Mouse (Mus musculus) cerebellum, adult (tissue): ENCODE data around the gene Rab6b.
"Not testable (repeated sequence)": the region's sequence is repeated elsewhere in the genome, so short reads cannot be mapped to it uniquely, and the experiment has no call there.

ENCODE experiments used
- ATAC-seq: cut with Nextera tagmentation; 2 replicates; pipeline ENCODE4 v1.9.2; 2017; ENCODE audit warnings: mild to moderate bottlenecking, moderate library complexity, mixed read lengths; ENCODE audit not compliant: insufficient number of reproducible peaks, low FRiP score, low TSS enrichment

The Rab6b gene

DNA sequence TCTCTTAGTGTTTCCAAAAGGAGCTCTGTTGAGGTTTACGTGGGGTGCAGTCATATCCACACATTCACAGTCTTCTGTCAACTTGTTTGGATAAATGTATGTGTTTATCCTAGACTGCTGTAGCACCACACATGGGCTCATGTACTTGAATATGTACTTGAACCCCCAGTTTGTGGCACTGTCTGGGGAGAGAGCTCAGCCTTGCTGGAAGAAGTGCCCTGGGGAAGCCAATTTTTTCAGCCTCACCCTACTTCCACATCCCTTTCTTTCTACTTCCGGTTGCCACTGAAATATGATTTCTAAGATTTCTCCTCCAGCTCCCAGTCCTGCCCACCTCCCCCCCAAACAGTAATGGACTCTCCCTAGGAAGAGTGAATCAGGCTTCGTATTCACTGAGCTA lies 17.9 kb upstream of the Rab6b start:
- ATAC-seq = no peak

GRCm38 (mm10) chr9:103108341-103108798 lies 3.2 kb upstream of the Rab6b start:
- ATAC-seq = not testable (repeated sequence)

GRCm38 (mm10) chr9:103108943-103109670 lies 2.5 kb upstream of the Rab6b start:
- no peak for ATAC-seq

GRCm38 (mm10) chr9:103109911-103110310 lies 1.7 kb upstream of the Rab6b start:
- no peak for ATAC-seq

GRCm38 (mm10) chr9:103110727-103111501 lies 673 bp upstream of the Rab6b start:
- ATAC-seq = peak; percentile 50; the same call in 1 of the 2 replicates

GRCm38 (mm10) chr9:103112471-103113271 lies 1.1 kb downstream of the Rab6b start:
- ATAC-seq = peak; percentile 26; the same call in 1 of the 2 replicates

DNA sequence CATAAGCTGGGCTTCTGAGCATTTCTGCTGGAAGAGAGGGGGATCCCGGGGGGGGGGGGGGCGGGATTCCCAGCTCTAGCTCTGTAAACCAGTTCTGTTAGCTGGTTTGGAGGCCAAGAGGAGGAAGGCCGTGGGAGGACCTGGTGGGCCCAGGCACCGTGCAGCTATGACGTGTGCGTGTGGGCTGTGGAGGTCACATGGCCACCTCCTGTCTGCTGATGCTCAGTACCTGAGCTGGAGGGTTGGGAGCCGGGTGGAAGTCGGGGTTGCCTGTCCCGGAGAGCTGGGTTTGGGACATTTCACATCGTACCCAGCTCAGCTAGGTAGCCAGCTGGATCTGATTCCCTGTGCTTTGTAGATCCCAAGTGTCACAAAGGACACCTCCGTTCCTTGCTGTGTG lies 1.8 kb downstream of the Rab6b start:
- ATAC-seq = no peak

DNA sequence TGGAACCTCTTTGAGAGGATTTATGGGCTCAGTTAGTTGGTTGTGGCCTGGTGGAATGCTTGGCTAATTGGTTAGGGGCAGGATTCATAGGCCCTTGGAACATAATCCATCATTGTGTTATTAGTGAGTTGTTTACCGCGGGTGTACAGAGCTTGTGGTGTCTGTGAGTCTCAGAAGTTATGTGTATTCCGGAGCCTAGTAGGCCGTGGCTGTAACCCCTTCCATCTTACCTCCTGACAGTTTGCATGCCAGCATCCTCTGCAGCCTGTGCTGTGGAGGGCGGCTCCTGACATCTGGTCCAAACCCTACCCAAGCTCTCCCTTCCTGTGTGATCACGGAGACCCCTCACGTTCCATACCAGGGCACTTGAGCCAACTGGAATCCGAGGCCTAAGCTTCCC lies 2.7 kb downstream of the Rab6b start:
- no peak for ATAC-seq

DNA sequence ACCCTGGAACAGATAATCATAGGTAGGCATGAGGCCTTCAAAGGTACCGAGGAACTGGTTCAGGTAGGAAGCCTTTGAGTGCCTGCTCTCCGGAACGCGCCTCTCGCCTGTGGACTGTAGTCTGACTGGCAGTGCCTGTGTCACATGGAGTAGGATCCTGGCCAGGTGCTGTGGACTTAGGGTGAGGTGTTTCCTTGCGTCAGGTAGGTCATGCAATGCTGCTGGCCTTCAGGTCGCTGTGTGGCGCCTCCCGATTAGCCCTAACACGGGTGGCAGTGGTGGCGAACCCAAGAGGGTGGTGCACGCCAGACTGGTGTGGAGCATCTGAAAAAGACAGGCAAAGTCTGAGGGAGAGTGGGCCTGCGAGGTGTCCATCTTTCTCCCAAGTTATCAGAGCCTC lies 3.3 kb downstream of the Rab6b start:
- no peak for ATAC-seq

DNA sequence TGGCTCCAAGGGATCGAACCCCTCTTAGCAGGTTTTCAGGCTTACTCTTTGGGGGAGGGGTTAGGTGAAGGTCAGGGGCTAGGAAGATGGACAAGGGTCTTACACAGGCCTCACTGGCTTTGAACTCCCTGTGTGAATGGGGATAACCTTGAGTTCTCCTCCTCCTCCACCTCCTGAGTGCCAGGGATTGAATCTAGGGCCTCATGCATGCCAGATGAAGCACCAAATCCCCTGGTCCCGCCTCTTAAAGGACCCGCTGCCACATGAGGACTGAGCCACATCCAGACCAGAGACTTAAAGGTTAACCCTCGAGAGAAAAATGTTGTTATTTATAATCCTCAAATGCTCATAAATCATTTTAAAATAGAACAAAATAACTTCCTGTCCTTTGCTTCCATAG lies 5.4 kb downstream of the Rab6b start:
- no peak for ATAC-seq

DNA sequence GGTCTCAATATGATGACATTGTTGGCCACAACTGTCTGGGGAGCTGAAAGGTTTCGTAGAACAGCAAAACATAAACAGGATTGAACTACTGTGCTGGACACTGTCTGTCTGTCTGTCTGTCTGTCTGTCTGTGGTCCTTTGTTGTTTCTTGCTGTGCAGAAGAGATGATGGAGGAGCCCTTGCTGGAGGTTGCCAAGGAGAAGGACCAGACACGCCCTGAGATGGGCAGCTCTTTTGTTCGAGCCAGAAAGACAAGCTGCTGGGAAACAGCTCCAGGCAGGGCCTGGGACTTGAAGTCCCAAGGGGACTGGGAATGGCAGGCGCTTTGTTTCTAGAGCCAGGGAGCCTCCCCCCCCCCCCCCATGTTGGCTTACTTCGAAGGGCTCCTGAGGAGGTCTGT lies 5.9 kb downstream of the Rab6b start:
- no peak for ATAC-seq

DNA sequence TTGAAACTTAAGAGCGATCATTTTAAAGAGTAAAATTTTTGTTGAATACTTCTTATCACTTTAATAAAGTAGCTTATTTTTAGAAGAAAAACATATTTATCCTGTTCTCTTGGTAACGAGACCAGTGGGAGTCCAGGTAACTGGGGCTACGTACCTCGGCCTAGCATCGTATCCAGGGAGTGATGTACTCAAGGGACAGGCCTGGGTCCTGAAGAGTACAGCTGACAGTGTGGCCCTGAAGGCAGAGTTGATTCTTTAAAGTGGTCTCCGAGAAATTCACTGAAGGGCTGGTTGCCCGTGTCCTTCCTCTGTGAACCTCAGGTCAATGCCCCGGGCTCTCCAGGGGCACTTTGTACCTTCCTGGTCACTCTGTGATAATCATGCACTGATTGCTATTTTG lies 6.4 kb downstream of the Rab6b start:
- ATAC-seq = no peak

DNA sequence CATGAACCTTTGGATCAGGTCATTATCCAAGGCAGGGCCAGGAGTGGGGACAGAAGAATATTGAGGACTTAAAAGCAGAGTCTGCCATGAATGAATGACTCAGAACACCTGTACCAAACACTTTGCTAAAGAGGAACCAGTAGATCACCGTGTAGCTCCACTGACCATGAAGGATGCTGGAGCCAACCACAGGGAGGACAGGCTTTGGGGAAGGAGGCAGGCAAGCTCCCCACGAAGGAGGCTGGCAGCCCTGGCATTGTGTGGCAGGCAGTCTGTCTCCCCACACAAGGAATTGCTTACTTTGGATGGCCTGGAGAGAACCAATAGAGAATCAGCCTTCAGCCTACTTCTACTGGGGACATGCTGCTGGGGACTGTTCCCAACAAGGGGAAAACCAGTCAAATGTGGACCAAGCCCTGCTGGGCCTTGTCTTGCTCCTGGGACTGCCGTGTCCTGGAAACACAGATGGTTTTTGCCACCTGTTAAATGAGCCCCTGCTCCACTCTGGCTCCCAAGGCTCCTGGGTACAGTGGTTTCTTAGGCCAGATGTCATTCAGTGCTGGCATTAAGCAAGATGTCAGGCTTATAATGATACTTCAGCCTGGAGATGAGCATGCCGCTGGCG lies 7.2 kb downstream of the Rab6b start:
- no peak for ATAC-seq

- ATAC-seq = no peak
Measured at GRCm38 (mm10) chr9:103119781-103120180, 8.2 kb downstream of the Rab6b start.

GRCm38 (mm10) chr9:103120231-103120630 lies 8.6 kb downstream of the Rab6b start:
- ATAC-seq = no peak

- ATAC-seq = no peak
Measured at GRCm38 (mm10) chr9:103121546-103121945, 10.0 kb downstream of the Rab6b start.

DNA sequence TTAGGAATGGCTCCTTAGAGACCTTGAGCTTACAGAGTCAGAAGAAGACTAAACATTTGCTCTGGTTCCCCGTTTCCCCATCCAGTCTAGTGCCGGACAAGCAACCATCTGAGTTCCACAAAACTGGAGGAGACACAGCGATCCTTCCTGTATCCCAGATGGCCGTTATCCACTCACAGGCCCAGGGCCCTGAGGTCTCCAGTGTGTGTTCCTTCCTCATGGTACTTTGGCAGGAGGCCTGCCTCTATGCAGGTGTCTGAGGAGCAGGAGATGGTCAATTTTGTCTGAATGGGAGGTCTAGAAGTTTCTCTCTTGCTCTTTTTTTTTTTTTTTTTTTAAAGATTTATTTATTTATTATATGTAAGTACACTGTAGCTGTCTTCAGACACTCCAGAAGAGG lies 13.2 kb downstream of the Rab6b start:
- no peak for ATAC-seq

GRCm38 (mm10) chr9:103133493-103134124 lies 22.0 kb downstream of the Rab6b start:
- ATAC-seq = no peak

DNA sequence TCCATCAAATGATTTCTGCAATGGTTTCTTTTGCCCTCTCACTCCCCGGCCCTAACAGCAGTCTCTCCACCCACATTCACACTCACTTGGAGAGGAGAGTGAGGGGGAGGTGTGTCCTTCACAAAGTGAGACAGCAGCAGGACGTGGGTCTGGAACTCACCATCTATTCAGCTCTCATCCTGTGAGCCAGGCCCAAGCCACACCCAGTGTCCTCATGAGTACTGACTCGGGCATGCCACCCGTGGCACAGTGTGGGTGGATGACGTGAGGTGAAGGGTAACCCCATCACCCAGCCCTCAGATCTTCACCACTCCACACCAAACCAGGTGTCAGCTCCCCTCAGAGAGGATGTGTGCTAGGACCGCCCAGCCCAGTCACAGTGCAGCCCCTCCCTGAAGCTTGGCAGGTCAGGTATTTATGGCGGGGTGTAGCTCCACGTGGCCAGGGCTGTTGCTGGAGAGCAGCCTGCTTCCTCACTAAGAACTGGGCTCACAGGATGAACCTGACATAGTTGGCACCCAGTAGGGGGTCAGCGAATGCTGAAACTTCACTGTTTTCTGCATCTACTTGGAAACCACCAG lies 23.0 kb downstream of the Rab6b start:
- ATAC-seq = 0 out of 2 replicates have a peak, but pooled peaks have one; percentile 13

- no peak for ATAC-seq
Measured at GRCm38 (mm10) chr9:103139481-103139880, 27.9 kb downstream of the Rab6b start.
